Mouse (Mus musculus): ENCODE measurements at regions not wholly inside any gene's neighbourhood (a gene's known extent, or its start where the extent isn't known, plus 50 kb on each side); places are given as distances from the start of the nearest gene placed in this dataset.

DNA sequence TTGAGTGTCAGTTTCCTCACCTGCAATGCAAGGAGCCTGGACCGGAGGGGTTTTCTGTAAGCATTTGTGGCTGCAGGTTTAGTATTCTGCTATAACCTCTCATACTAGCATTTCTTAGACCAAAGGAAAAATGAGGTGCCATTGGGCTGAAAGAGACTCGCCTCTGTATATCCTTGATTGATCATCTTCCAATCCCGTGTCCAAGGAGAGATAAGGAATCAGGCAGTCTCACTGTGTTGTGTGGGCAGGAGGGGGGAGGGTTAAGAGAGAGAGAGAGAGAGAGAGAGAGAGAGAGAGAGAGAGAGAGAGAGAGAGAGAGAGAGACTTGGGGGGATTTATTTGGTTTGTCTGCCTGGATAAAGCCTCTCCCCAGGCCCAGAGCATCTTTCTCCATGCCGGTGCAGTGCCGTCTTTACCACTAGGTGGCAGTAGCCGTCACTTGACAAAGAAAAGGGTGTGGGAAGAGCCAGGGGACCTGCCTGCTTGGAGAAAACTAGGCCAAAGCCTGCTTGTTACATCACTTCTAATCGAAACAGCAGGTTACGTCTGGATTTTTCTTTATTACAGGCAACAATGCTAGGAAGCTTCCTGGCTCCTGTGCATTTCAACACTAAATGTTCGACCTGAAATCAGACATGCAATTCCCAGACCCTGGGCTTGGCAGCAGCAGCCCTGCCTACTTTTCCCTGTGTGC is 56.1 kb upstream of the Ces5a start:
- peak; percentile 93 to 95 for DNase-seq (ENCODE audit: low spot score in 2 of 2)

DNA sequence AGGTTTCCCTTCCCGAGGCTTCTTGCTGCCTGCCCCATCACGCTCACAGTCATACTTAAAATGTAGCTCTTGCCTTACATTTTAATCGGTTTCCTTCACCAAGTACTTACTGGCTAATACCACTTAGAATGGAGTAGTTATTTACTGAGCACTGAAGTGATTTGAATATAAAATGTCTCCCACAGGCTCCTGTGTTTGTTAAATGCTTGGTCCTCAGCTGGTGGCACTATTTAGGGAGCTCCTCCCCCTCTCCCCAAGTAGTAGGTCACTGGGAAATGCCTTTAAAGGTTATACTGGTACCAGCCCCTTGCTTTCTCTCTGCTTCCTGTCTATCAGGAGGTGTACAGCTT is 56.6 kb upstream of the Ces5a start:
- DNase-seq (ENCODE audit: low spot score in 2 of 2), result no peak

DNA sequence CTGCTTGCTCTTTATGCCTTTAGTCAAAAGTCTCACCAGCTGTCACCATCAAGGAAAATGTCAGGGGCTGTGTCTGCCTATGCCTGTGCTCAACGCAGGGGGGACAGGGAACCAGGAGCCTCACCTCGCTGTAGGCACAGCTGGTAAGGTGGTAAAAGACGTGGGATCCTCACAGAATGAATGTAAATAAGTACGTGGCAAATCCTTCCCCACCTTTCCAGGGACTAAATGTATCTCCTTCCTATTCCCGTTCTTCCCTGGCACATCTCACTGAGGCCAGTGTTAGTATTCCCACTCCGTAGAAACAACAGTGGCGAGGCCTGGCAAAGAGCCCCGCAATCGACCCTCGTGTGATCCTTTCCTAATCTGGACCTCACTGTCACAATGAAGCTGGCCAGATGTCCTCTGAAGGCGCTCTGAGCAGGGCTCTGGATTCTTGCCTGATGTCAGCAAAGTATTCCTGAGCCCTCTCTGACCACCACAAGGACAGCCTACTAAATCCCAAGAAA is 63.0 kb upstream of the Ces5a start:
- peak; percentile 51 to 57 for DNase-seq (ENCODE audit: low spot score in 2 of 2)

DNA sequence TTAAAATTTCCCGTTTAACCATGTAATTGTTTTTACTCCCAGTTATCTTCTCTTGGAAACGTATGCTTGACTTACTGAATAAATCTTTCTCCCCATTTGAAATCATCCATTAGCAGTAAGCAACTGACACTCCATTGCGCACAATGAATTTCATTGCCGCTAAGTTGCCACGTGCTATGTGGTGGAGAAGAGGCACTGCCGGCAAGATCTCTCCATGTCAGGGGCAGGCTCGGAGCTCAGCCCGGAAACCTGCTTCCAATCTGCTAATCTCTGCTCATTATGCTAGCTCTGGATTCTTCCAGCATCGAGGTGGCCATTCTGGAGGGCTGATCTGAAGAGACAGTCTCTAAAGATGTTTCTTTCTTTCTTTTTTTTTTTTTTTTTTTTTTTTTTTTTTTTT is 63.7 kb upstream of the Ces5a start:
- no peak for DNase-seq (ENCODE audit: low spot score in 2 of 2)

DNA sequence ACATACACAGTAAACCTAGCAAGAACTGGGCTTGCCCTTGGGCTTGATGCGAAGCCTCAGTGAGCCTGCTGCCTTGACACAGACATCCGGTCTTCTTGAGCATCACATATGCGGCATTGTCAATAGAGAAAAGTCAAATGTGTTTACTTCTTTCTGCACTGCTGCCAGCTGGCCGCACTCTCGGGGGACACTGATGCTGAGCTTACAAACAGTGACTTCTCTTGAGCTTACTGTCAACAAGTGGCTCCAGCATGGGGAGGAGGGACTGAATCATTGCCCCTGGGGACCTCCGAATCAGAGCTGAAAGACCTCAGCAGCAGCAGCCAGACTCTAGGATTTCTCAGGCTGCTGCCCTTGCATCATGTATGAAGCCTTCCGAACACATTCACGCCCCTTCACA is 64.1 kb upstream of the Ces5a start:
- DNase-seq (ENCODE audit: low spot score in 2 of 2), result no peak

DNA sequence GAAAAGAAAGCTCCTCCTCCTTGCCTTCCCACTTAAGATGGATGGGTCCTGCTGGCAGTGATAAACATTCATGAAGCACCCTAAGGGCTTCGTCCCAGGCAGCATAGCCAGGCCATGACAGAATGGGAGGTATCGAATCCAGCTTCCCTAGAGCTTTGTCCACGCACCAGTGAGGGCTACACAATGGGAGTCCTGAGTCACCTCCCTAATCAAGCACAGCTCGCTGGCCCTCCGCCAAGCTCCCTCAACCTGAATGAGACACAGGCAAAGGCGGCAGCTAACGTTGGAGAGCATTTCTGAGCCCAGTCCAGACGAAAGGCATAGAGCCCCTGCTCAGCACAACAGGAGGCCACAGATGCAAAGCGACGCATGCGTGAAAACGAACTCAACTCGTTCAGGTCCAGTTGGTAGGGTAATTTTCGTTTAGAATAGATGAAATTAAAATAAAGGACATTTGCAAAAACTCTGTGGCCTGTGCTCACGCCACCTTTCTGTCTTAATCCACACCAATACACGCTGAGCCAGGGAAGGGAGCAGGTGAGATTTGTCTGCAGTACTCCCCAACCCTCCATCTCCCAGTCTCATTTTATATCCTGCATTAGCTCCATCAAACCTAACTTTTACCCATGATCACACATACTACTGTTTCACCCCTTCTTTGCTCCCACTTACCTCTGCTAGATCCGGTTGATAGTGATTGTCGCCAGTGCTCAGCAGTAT is 91.3 kb upstream of the Ces5a start:
- peak; percentile 61 to 73 for DNase-seq (ENCODE audit: low spot score in 2 of 2)

DNA sequence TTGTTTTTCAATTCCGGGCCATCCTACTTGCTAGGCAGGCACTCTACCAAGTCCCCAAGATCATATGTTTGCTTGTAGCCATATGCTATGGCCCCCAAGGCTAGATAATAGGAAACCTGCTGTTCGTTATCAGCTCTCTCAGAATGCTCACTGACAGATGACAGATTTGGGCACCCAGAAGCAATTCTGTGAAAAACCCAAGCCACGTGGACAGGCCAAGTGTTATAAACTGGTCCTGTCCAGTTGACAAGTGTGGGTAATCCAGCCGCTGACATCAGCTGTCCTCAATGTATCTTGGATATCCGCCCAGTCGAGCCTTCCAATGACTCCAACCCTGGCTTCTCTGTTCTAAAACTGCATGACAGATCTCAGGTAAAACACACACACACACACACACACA is 92.0 kb upstream of the Ces5a start:
- DNase-seq (ENCODE audit: low spot score in 2 of 2), result no peak

DNA sequence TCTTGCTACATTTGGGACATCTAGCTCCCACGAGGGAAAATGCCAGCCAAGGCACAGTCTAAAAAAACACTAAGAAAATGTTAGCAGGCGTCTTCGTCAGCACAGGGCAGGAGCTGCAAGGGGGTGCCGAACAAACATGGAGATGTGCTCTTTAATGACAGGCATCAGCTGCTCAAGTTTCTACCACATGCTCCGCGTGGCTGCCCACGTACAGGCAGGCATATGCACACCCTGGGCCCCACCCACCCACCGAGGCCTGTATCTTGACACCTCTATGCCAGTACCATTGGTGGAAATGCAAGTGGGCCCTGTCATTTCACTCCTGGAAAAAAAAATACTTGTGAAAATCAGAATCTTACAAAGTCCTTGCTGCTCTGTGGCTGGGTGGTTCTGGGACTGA is 97.3 kb upstream of the Ces5a start:
- DNase-seq (ENCODE audit: low spot score in 2 of 2), result peak in 1 of 2 experiments; percentile 42

DNA sequence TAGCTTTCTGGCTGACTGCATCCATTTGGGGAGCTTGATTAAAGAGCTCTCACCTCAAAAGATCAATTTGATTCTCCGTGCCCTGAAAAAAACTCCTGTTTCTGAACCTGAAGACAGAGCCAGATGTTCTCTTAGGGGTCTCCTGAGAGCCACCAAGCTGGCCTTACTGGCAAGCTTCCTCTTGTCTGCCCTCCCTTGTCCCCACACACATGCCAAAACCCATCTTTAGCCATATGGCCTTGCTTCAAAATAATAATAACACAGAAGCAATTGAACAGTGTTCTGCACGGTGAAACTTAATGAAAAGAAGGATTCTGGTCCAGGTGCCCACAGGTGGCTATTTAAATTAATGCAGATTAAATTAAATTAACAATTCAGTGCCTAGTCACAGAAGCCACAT is 107.1 kb upstream of the Ces5a start:
- DNase-seq (ENCODE audit: low spot score in 2 of 2), result no peak

DNA sequence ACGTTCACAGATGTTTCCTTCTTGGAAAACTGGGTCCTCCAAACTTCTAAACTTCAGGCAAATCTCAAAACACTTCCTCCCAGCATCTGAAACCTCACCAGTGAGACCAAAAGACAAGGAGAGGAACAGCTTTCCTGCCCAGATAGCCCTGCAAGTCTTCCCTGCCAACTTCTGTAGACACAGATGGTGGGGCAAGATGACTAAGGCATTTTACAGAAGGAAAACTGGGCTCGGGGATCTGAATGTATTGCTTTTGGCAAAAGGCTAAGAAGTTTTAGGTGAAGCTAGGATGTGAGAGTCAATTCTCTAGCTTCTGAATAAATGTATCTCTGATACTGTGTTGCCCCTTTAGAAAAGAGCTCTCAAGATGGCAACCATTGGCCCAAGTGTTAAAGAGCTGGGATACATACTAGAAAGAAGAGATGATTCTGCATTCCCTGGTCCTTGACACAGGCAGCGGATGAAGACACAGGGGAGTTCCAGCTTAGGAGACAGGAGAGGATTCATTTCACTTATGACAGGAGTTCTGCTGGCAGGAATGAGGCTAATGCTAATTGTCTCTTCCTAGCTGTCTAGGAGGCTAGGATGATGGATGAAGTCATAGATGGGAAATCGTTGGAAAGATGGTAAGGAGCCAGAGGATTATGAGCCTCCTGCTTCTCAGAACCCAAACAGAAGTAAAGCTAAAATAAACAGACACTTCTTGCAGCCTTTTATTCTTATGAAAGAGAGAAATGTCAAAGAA is 108.0 kb upstream of the Ces5a start:
- no peak for DNase-seq (ENCODE audit: low spot score in 2 of 2)

DNA sequence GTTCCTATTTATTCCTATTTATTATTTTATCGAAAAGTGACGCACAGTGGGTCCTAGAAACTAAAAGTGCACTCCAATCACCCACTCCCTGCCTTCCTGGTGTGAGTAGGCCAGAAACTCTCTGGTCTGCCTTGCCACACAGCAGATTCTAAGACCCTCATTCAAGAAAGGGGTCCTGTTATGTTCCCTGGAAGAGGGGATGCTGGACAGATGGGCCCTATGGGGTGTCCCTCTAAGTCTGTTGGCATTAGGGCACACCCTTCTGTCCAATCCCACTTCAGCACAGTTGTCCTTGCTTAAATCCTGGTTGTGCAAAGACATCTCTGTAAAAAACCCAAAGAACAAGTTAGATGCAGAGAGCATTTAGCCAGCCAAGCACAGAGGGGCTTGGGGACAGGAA is 117.8 kb upstream of the Ces5a start:
- DNase-seq (ENCODE audit: low spot score in 2 of 2), result no peak

DNA sequence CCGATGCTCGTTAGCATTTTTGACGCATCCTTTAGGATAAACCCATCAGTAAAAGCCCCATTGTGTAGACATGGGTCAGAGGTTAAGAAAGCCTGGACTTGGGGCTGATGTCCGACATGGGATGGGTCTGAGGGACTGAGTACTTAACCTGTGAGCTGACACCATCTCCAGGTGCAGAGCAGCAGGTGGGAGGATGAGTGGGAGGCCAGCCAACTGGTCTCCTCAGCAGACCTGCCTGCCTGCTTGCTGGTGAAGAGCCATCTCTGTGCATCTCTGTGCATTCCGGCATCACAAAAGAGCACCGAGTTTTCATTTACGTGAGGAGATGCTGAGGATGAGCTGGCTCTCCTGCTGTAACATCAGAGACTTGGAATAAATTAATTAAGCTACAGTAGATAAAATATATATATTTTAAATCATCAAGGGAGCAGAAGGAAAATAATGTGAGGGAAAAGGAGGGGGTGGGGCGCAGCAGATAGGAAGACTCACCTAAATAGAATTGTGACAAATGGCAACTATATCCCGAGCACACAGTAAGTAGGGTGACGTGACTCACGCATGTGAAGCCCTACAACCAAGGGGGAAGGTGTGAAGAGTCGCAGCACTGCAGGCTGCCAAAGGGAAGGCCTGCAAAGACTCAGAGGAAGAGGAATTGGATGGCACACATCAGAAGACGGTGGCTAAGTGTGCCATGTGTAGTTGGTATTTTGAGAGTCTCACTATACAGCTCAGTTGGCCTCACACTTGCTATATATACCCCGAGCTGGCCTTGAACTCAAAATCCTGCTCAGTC is 118.5 kb upstream of the Ces5a start:
- peak; percentile 37 to 69 for DNase-seq (ENCODE audit: low spot score in 2 of 2)

DNA sequence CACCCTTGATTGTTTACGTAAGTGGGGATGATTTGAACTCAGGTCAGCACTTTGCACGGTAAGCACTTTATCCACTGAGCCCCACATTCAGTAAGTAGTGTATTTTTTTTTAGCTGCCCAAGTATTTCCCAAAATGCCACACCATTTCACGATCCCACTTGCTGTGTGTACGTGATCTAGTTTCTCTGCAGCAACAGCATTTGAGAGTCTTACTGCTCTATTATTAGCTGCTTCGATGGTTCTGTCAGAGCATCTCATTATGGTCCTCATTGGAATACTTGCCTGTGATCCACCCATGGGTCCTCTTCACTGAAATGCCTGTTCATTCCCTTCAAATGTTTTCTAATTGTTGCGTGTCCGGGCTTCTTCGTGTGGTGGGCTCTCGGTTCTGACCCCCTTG is 120.1 kb upstream of the Ces5a start:
- DNase-seq (ENCODE audit: low spot score in 2 of 2), result no peak

DNA sequence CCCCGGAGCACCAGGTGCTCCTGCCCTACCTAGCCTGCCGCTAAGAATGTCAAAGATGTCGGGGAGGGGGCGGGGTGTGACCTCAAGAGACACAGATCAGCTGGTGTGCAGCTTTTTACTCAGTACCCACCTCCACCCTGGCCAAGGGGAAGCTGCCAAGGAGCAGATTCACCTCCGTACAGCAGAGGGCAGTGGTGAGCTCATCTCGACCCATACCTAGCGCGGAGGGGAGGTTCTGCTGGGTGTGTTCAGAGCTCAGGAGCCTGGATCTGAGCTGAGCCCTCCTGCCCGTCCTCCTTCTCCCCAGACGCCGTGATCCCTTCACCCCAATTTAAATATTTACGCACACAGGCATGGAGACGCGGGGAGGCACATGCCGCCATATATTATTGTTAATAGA is 126.1 kb upstream of the Ces5a start:
- DNase-seq (ENCODE audit: low spot score in 2 of 2), result peak; percentile 89 to 90

DNA sequence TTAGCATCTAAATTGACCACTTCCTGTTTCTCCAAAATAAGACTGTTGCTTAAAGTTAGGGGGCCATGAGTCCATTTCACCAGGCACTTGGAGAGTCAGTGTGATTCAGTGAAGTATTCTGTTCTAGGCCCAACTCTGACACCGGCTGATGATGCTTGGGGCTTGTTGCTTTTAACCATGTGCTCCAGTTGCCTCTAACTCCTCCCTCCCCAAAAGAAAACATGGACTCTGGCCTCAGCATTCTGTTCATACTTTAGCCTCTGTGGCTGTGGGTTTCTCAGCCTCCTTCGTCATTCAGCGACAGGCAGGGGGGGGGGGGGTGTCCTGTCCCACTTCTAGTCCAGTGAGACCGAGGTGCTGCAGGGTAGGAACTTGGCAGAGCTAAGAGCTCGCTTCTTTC is 126.6 kb upstream of the Ces5a start:
- no peak for DNase-seq (ENCODE audit: low spot score in 2 of 2)

DNA sequence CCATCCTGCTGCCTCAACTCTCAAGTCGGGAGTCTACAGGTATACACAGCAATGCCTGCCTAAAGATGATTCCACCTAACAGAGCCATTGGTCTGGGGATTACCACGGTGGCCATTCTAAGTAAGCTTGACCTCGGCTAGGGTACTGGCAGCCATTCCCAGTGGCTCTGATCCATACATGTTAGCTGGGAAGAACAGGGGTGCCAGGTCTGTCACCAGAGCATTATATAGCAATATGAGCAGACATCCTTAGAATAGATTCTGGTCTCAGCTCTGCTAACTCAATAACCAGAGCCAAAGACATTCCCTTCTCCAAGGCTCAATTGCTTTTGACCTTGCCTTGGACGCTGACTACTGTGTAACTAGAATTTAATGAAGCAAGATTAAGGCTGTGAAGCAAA is 128.2 kb upstream of the Ces5a start:
- DNase-seq (ENCODE audit: low spot score in 2 of 2), result no peak

DNA sequence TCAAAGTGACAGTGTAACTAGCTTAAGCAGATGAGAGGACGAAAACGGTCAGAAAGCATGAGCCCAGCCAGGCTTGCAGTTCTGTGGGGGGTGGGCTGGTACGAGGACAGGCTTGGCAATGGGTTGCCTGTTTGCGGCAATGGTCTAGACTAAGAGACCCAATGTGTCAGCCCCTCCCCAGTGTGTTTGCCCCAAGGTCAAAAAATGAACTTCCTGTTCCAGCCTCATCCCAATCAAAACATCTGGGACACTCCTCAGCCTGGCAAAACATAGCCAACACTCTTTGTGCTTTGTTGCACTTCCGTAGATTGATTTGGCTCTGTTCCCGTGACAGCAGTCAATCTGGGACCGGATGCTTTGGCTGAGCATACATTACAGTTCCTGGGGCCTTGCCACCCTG is 132.7 kb upstream of the Ces5a start:
- DNase-seq (ENCODE audit: low spot score in 2 of 2), result no peak

DNA sequence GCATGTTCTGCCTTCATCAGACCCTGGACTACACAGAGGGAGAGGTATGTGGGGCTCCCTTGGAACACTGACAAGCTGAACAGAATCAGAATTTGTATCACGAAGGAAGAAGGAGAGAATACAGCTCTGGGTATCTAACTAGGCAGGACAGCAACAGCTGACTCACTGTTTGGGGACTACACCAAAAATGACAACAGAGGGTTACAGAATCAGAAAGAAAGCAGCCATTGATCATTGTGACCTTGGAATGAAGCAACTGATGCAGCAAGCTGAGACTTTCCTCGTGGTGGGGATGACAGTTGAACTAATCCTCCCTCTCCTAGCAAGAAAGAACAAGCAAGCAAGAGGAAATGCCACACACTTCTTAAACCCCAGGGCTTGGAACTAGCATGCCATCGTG is 135.0 kb upstream of the Gnao1 start:
- no peak for DNase-seq (ENCODE audit: low spot score in 2 of 2)

DNA sequence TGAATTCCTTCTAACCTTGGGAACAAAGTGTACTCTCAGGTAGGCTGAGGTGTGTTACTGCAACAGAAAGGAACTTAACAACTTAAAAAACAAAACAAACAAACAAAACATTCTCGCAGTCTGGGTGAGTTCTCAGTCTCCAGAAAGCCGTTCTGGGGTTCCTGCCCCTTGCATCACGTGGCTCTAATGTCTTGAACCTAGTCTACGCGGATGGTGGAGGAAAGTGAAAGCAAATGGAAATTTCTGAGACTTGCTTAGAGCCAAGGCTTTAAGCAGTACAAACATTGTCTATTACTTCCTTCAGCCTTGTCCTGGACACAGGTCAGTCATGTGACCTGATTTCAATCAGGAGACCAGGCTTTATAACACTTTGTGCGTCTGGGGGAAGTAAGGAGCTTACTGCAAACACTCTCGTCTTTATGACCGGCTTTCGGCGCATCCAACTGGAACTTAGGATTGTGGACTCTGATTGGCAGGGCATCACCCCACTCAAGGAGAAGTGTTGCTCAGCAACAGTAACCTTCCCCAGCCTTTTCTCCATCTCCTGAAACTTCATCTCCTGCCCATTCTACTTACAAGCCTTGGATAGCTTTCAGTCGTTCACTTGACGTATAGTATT is 125.9 kb upstream of the Gnao1 start:
- no peak for DNase-seq (ENCODE audit: low spot score in 2 of 2)

DNA sequence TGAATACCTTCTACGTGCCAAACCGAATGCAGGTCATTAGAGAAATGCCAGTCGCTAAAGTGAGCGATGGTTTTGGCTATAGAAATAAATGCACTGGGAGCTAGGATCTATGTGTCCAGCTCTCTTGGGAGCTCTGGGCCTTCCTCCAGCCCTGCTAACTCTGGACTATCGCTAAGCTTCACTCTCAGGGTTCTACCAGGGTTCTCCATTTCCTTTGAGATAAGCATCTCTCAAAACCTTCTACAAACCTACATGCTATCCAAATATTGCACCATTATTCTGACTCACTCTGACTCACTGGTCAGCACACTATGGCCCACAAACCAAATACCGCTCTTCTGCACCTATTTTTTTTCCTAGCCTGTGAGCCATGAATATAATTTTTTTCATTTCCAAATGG is 125.4 kb upstream of the Gnao1 start:
- DNase-seq (ENCODE audit: low spot score in 2 of 2), result no peak

DNA sequence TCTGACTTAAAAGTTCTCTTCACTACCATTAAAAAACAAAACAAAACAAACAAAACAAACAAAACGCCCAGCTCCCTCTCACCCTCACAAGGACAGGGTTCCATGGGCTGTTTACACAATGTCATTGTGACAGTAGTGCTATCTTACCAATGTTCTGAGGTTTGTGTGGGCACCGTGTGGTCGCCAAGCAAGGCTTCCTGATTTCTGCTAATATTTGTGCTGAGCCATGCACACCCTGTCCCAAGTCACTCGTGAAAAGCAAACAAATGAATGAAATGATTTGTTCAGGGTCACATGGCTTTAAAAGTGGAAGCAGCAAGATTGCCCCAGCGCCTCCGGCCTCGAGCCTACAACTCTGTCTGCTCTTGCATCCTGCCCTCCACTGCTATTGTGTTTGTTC is 120.9 kb upstream of the Gnao1 start:
- DNase-seq (ENCODE audit: low spot score in 2 of 2), result no peak
